Mouse (Mus musculus) olfactory bulb, adult 2 months (tissue): Measurements from ENCODE around the gene Malrd1.

ENCODE experiments used
- CTCF ChIP-seq: fragments of 200-500 bp; IDR thresholded peaks from 2 replicates; pipeline ENCODE4 v1.5.1; 2012; ENCODE audit warnings: low read depth, mild to moderate bottlenecking, low read length, moderate library complexity; ENCODE audit not compliant: insufficient read depth
- POLR2A ChIP-seq: fragments of 200-500 bp; IDR thresholded peaks from 2 replicates; pipeline ENCODE4 v1.6.1; 2012; ENCODE audit warnings: mild to moderate bottlenecking, low read depth, low read length, moderate library complexity; ENCODE audit not compliant: insufficient read depth

DNA sequence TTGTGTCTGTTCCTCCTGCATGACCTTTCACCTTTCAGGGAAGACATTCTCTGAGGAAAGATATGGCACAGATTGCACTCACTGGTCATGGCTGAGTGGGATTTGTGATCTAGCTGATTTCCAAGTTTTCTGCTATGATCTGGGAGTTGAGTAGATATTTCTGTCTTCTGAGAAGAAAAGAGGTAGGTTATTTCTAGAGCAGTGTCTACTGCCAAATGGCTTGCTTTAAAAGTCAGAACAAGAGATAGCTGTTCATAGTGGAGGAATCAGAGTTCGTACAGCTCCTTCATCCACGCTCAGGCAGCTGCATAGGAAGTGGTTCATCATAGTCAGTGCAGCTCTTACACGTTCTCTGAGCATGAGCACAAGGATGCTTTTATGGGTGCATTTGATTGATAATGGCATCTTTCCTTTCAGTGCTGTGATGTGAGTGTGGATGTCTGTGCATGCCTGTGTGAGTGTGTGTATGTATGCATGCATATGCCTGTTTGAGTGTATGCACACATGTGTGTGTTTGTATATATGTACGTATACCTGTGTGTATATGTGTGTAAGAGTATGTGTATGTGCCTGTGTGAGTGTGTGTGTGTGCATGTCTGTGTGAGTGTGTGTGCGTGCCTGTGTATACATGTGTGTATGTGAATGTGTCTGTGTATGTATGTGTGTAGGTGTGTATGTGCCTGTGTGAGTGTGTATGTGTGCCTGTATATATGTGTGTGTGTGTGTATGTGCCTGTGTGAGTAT is 637.1 kb downstream of the Malrd1 start:
- TF ChIP-seq CTCF (no peak), POLR2A (no peak)
